Mouse (Mus musculus): ENCODE results near the gene Ptprc. TPM values are rescaled to one million over a fixed set of nuclear protein-coding genes. Genes with fewer than 3 reads are reported as not detected.

Ptprc gene
- polyA plus RNA-seq, 1 experiment from 2014 or later: 0.61 TPM

DNA sequence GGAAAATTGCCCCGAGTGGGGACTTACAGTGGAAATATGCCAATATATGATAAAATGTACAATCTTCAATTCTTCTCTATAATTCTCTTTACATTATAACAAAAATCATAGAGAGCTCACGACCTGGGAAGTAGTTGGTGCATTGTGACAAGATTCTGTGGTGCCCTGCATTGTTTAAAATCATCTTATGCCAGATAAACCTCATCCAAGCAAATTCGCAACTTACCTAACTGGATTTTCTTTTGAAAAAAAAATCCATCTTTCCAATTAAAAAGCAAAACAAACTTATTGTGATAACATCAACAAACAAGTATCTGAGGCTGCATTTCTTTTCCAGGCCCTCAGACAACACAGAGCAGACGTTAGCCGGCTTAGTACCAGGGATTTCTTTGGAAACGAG lies 1.8 kb downstream of the Ptprc start:
- ATAC-seq: no peak
- H3K4me1 ChIP-seq (replicated peaks): no peaks in the 10 kb centered on the region
- H3K36me3 ChIP-seq: no peaks in the 10 kb centered on the region
- no peaks in the 10 kb centered on the region for H3K27me3 ChIP-seq
- no peak overlapping the region for H3K9ac ChIP-seq (replicated peaks)
- no peak overlapping the region for H3K4me3 ChIP-seq (replicated peaks)
- H3K9me3 ChIP-seq: no peaks in the 10 kb centered on the region
- H3K4me2 ChIP-seq (replicated peaks): no peak overlapping the region
- WGBS: 86% methylated on average over 6 of the region's 6 CpGs
- no peak overlapping the region for H3K27ac ChIP-seq

GRCm38 (mm10) chr1:138172547-138172946 lies 3.0 kb downstream of the Ptprc start:
- ATAC-seq: no peak
- H3K4me2 ChIP-seq (replicated peaks): no peak overlapping the region
- no peaks in the 10 kb centered on the region for H3K9me3 ChIP-seq
- no peaks in the 10 kb centered on the region for H3K36me3 ChIP-seq
- 89% methylated on average over 3 of the region's 3 CpGs for WGBS
- H3K4me3 ChIP-seq (replicated peaks): no peak overlapping the region
- no peak overlapping the region for H3K27ac ChIP-seq
- no peaks in the 10 kb centered on the region for H3K27me3 ChIP-seq
- no peaks in the 10 kb centered on the region for H3K4me1 ChIP-seq (replicated peaks)
- H3K9ac ChIP-seq (replicated peaks): no peak overlapping the region

DNA sequence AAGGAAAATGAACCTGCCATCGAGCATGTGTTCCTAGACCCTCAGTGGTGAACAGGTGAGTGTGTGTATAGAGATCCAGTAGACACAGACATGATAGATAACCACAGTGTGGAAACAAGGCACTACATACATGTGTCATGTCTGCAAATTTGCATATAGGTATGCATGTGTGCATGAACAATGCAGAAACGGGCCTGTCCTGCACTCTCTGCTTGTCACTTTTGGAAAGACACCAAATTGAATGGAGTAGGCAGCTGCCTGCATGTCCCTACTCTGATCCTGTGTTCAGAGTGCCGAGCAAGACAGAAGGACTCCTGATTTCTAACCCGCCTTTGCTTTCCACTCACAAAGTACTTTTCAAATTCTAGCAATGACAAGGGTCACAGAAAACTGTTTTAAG lies 3.4 kb downstream of the Ptprc start:
- no peak overlapping the region for H3K4me3 ChIP-seq (replicated peaks)
- 88% methylated on average over 4 of the region's 4 CpGs for WGBS
- no peak overlapping the region for H3K27ac ChIP-seq
- no peak overlapping the region for H3K9ac ChIP-seq (replicated peaks)
- no peak for ATAC-seq
- H3K4me2 ChIP-seq (replicated peaks): no peak overlapping the region
- no peaks in the 10 kb centered on the region for H3K9me3 ChIP-seq
- no peaks in the 10 kb centered on the region for H3K4me1 ChIP-seq (replicated peaks)
- no peaks in the 10 kb centered on the region for H3K36me3 ChIP-seq
- no peaks in the 10 kb centered on the region for H3K27me3 ChIP-seq

- Histone ChIP-seq H3K36me3 (no peaks in the 10 kb centered on the region), H3K27ac (no peak overlapping the region), H3K27me3 (no peaks in the 10 kb centered on the region), H3K4me3 (replicated peaks) (no peak overlapping the region), H3K9ac (replicated peaks) (no peak overlapping the region), H3K4me1 (replicated peaks) (no peaks in the 10 kb centered on the region), H3K9me3 (no peaks in the 10 kb centered on the region), H3K4me2 (replicated peaks) (no peak overlapping the region)
- WGBS: 86% methylated on average over 5 of the region's 5 CpGs
- no peak for ATAC-seq
These were observed 9.2 kb downstream of the Ptprc start for GRCm38 (mm10) chr1:138166233-138166771.

- Histone ChIP-seq H3K4me1 (replicated peaks) (no peaks in the 10 kb centered on the region), H3K36me3 (no peaks in the 10 kb centered on the region), H3K27me3 (no peaks in the 10 kb centered on the region), H3K27ac (no peak overlapping the region), H3K4me2 (replicated peaks) (no peak overlapping the region), H3K9ac (replicated peaks) (no peak overlapping the region), H3K9me3 (no peaks in the 10 kb centered on the region), H3K4me3 (replicated peaks) (no peak overlapping the region)
- WGBS: 94% methylated on average over 8 of the region's 8 CpGs
- no peak for ATAC-seq
These were observed 12.9 kb downstream of the Ptprc start for GRCm38 (mm10) chr1:138162638-138163037.

DNA sequence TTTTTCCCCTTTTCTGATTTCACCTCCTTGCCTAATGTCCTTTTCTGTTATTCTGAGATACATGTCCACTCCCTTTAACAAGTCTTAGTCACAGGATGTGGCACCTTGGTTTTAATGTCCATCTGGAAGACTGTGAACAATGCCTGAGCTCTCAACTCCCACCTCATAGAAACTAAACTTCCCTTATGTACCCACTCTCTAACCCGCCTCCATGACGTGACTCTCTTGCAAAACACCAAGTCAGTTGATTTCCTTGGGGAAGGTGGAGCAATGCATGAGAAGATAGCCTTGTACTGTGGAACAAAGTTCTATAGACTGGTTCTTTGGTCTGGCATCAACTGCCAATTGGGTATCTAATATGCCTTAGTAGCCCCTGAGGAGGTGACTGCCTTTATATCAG lies 16.6 kb downstream of the Ptprc start:
- Histone ChIP-seq H3K9me3 (no peaks in the 10 kb centered on the region), H3K36me3 (no peaks in the 10 kb centered on the region), H3K4me1 (replicated peaks) (no peaks in the 10 kb centered on the region), H3K27ac (no peak overlapping the region), H3K4me3 (replicated peaks) (no peak overlapping the region), H3K9ac (replicated peaks) (no peak overlapping the region), H3K27me3 (no peaks in the 10 kb centered on the region), H3K4me2 (replicated peaks) (no peak overlapping the region)
- 81% methylated on average over 2 of the region's 2 CpGs for WGBS
- no peak for ATAC-seq

DNA sequence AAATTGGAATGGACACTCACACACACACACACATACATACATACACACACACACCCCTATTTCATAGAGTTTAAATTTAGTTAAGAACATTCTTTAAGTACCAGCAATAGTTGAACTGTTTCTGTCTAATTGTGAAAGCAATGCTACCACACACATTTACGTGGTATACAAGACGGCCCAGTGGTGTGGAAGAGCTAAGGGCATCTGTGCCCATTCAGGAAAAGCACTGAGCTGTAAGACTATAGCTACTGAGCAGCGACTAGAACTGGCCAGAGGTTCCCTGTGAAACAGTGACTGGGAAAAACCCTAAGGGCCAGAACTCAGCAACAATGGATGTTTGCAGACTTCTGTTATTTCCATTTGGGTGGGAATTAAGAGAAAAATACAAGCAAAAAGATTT lies 17.3 kb downstream of the Ptprc start:
- 19% methylated on average over 3 of the region's 3 CpGs for WGBS
- no peak overlapping the region for H3K9ac ChIP-seq (replicated peaks)

GRCm38 (mm10) chr1:138157709-138158108 lies 17.8 kb downstream of the Ptprc start:
- Histone ChIP-seq H3K27ac (no peak overlapping the region), H3K4me3 (replicated peaks) (no peak overlapping the region), H3K9ac (replicated peaks) (no peak overlapping the region), H3K4me1 (replicated peaks) (no peaks in the 10 kb centered on the region), H3K36me3 (no peaks in the 10 kb centered on the region), H3K9me3 (no peaks in the 10 kb centered on the region), H3K4me2 (replicated peaks) (no peak overlapping the region), H3K27me3 (no peaks in the 10 kb centered on the region)
- WGBS: 71% methylated on average over 2 of the region's 2 CpGs
- no peak for ATAC-seq

More for the DNA sequence above, 17.3 kb downstream of the Ptprc start:
- H3K4me3 ChIP-seq (replicated peaks): no peak overlapping the region
- no peak for ATAC-seq
- no peaks in the 10 kb centered on the region for H3K36me3 ChIP-seq
- H3K4me2 ChIP-seq (replicated peaks): no peak overlapping the region
- no peak overlapping the region for H3K27ac ChIP-seq
- H3K9me3 ChIP-seq: no peaks in the 10 kb centered on the region
- no peaks in the 10 kb centered on the region for H3K4me1 ChIP-seq (replicated peaks)
- H3K27me3 ChIP-seq: no peaks in the 10 kb centered on the region

- WGBS: 92% methylated on average over 3 of the region's 3 CpGs
- Histone ChIP-seq H3K36me3 (no peaks in the 10 kb centered on the region), H3K4me2 (replicated peaks) (no peak overlapping the region), H3K27me3 (no peaks in the 10 kb centered on the region), H3K4me3 (replicated peaks) (no peak overlapping the region), H3K27ac (no peak overlapping the region), H3K9me3 (no peaks in the 10 kb centered on the region), H3K4me1 (replicated peaks) (no peaks in the 10 kb centered on the region), H3K9ac (replicated peaks) (no peak overlapping the region)
- ATAC-seq: no peak
These were observed 18.5 kb downstream of the Ptprc start for GRCm38 (mm10) chr1:138157008-138157407.

DNA sequence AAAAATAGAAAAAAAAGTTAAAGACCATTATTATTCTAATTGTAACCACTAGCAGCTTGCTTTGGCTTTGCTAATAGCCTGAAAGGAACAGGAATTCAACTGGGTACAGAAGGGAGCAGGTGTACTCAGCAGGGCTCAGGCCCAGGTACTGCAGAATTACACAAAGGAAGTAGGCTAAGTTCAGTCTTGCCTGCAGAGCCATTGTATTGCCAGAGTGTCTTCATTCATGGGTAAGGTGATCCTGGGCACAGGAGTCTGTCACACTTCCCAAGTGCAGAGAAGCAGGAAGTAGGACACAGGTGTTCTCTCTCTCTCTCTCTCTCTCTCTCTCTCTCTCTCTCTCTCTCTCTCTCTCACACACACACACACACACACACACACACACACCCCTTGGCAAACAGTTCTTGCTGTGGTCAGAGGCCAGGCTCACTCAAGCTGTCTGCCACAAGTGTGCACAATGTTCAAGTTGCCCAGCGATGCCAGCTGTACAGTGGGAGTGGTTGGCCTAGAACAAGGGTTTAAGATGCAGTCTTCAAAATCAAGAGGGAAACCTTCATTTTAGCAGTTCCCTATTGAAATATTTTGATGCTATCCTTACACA lies 21.2 kb downstream of the Ptprc start:
- Histone ChIP-seq H3K36me3 (no peaks in the 10 kb centered on the region), H3K4me1 (replicated peaks) (no peaks in the 10 kb centered on the region), H3K27me3 (no peaks in the 10 kb centered on the region), H3K27ac (no peak overlapping the region), H3K9me3 (no peaks in the 10 kb centered on the region), H3K4me3 (replicated peaks) (no peak overlapping the region), H3K9ac (replicated peaks) (no peak overlapping the region), H3K4me2 (replicated peaks) (no peak overlapping the region)
- WGBS: 71% methylated on average over 1 of the region's 1 CpGs
- no peak for ATAC-seq

GRCm38 (mm10) chr1:138153126-138153525 lies 22.4 kb downstream of the Ptprc start:
- no peak overlapping the region for H3K4me2 ChIP-seq (replicated peaks)
- no peak overlapping the region for H3K27ac ChIP-seq
- no peaks in the 10 kb centered on the region for H3K9me3 ChIP-seq
- no peak overlapping the region for H3K4me3 ChIP-seq (replicated peaks)
- no peaks in the 10 kb centered on the region for H3K36me3 ChIP-seq
- WGBS: 92% methylated on average over 4 of the region's 4 CpGs
- H3K9ac ChIP-seq (replicated peaks): no peak overlapping the region
- no peaks in the 10 kb centered on the region for H3K27me3 ChIP-seq
- no peak for ATAC-seq
- H3K4me1 ChIP-seq (replicated peaks): 0 out of 2 replicates have a peak, but pooled peaks cover 5% of the 10 kb centered on the region

- Histone ChIP-seq H3K9ac (replicated peaks) (no peak overlapping the region), H3K27me3 (no peaks in the 10 kb centered on the region), H3K9me3 (no peaks in the 10 kb centered on the region), H3K4me3 (replicated peaks) (no peak overlapping the region), H3K4me1 (replicated peaks) (0 out of 2 replicates have a peak, but pooled peaks cover 5% of the 10 kb centered on the region), H3K27ac (no peak overlapping the region), H3K4me2 (replicated peaks) (no peak overlapping the region), H3K36me3 (no peaks in the 10 kb centered on the region)
- ATAC-seq: no peak
- 61% methylated on average over 4 of the region's 4 CpGs for WGBS
These were observed 26.7 kb downstream of the Ptprc start for GRCm38 (mm10) chr1:138148844-138149243.

DNA sequence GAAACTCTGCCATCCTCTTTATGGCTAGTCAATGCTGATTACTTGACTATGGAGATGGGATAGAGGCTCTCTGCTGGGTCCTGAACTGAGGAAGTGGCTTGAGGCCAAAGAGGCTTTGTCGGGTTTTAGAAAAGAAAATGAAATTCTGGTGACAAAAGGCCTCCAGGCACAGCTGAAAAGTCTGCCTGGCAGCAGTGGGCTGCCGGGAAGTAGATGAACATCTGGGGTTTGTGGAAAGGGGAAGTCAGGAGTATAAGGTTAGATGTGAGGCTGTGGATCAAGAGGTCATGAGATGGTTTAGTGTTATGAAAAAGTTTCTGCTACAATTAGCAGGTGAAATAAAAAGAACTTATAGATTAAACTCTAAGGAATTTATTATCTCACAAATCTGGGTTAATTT lies 29.9 kb downstream of the Ptprc start:
- Histone ChIP-seq H3K36me3 (no peaks in the 10 kb centered on the region), H3K27me3 (no peaks in the 10 kb centered on the region), H3K9ac (replicated peaks) (no peak overlapping the region), H3K4me2 (replicated peaks) (no peak overlapping the region), H3K9me3 (no peaks in the 10 kb centered on the region), H3K27ac (no peak overlapping the region), H3K4me3 (replicated peaks) (no peak overlapping the region), H3K4me1 (replicated peaks) (0 out of 2 replicates have a peak, but pooled peaks cover 5% of the 10 kb centered on the region)
- no peak for ATAC-seq
- WGBS: 18% methylated on average over 2 of the region's 2 CpGs
